Mouse (Mus musculus) left cerebral cortex, adult 9 months (tissue): ENCODE measurements around the gene Fbxo40.

Source experiments
- DNase-seq, 2 experiments: peaks; one replicate each; pipeline ENCODE4 v3.0.0; 2022; ENCODE audit warnings: low spot score in 2 of 2

The Fbxo40 gene

GRCm38 (mm10) chr16:36921067-36921613, 69.1 kb downstream of the Fbxo40 start:
- no peak for DNase-seq

- no peak for DNase-seq
Observed at GRCm38 (mm10) chr16:36920410-36920809, 69.9 kb downstream of the Fbxo40 start.

GRCm38 (mm10) chr16:36918505-36918904, 71.8 kb downstream of the Fbxo40 start:
- DNase-seq: no peak

GRCm38 (mm10) chr16:36914195-36914594, 76.1 kb downstream of the Fbxo40 start:
- no peak for DNase-seq
